Mouse (Mus musculus) small intestine, adult 2 months (tissue): ENCODE data around the gene Clip1.

Experiments
- CTCF ChIP-seq: fragments of 200-500 bp; IDR thresholded peaks from 2 replicates; pipeline ENCODE4 v1.5.1; 2012; ENCODE audit warnings: low read depth, mild to moderate bottlenecking, control low read depth, inconsistent platforms, low read length, moderate library complexity, mixed read lengths; ENCODE audit not compliant: insufficient replicate concordance, insufficient read length; ENCODE audit errors: extremely low read depth
- POLR2A ChIP-seq: fragments of 200-500 bp; IDR thresholded peaks from 2 replicates; pipeline ENCODE4 v1.6.1; 2012; ENCODE audit warnings: low read depth, mild to moderate bottlenecking, control low read depth, inconsistent platforms, low read length, moderate library complexity

- TF ChIP-seq CTCF (no peak), POLR2A (no peak)
Observed at GRCm38 (mm10) chr5:123654937-123655336, 29.5 kb downstream of the Clip1 start.
